Mouse (Mus musculus): ENCODE results near the gene Pomgnt2. TPM values are rescaled to one million over a fixed set of nuclear protein-coding genes. Genes with fewer than 3 reads are reported as not detected.

Gene Pomgnt2
- polyA plus RNA-seq, 2 experiments from 2014 or later: not detected

GRCm38 (mm10) chr9:121968258-121968657, 28.7 kb downstream of the Pomgnt2 start:
- ATAC-seq: no peak

DNA sequence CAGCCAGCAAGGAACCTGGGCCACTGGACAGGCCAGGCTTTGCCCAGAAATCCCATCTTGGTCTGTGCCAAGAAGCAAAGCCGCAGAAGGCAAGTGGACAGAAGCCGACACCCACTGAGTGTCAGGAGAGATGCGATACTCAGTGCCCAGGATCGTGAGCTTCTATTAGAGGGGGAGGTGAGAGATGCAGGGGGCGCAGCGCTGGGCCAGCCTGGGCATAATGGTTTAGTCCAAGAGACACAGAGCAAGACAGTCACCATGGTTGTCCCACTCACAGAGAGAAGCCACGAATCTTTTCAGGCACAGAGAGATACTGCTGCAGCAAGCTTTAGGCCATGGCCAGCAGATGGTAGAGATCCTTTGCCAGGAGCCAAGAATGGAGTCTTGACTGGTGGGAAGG, 32.0 kb downstream of the Pomgnt2 start:
- ATAC-seq: no peak

- no peak for ATAC-seq
Observed at GRCm38 (mm10) chr9:121959966-121960635, 36.8 kb downstream of the Pomgnt2 start.

DNA sequence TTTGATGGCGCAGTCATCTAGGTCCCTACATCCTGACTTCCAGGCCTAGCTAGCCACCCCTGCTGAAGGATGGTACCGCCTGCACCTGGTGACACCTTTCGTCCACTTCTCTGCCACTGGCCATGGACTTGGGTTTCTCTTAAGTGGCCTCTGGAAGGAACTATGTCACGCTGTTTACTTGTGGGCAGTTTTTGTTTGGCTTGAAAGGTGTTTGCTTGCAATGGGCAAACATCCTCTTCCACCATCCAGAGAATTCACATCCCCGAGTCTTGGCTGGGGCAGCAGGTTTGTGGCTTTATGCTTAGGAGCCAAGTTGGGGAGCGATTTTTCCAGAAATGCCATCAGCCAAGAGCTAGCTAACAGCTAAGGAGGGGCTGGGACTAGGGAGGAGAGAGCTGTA, 44.3 kb downstream of the Pomgnt2 start:
- ATAC-seq: no peak

GRCm38 (mm10) chr9:121951114-121951423, 45.8 kb downstream of the Pomgnt2 start:
- ATAC-seq: no peak

GRCm38 (mm10) chr9:121950418-121951113, 46.3 kb downstream of the Pomgnt2 start, which contains the start of gene Fam198a:
TSS of gene Fam198a (plus strand) at chr9:121950988.
- no peak for ATAC-seq

DNA sequence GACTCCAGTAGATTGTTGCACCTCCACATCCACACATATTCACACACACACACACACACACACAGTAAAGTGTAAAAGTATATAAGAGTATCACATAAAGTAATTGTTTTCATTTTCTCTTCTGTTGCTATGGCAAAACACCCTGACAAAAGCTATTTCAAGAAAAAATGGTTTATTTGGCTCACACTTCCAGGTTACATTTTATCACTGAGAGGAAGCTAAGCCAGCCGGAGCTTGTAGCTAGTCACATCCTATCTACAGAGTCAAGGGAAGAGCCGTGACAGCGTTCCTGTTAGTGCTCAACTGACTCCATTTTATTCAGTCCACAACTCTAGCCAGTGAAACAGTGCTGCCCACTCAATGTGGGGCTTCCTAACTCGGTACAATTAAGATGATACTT, 48.5 kb downstream of the Pomgnt2 start:
- no peak for ATAC-seq

- ATAC-seq: no peak
Observed at GRCm38 (mm10) chr9:121947784-121948183, 49.1 kb downstream of the Pomgnt2 start.

GRCm38 (mm10) chr9:121943628-121944027, 53.3 kb downstream of the Pomgnt2 start:
- no peak for ATAC-seq

DNA sequence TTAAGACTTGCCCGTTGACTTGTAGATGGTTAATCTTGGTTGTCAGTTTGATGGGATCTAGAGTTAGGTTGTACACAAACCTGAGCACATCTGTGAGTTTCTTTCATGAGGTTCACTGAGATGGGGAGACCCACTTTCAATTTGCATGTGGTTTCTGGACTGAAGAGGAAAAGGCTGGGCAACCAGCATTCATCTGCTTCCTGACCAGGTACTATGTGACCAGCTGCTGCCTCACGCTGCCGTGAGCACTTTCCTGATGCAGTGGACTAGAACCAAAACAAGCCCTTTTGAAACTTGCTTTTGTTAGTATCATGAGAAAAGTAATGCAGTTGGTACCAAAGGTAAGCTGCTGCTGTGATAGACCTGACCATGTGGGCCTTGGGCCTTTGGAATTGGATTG, 53.9 kb downstream of the Pomgnt2 start:
- ATAC-seq: no peak

- ATAC-seq: no peak
Observed at GRCm38 (mm10) chr9:121937944-121938355, 59.0 kb downstream of the Pomgnt2 start.

- peak; percentile 64 for ATAC-seq
Observed at GRCm38 (mm10) chr9:121937451-121937864, 59.5 kb downstream of the Pomgnt2 start.

DNA sequence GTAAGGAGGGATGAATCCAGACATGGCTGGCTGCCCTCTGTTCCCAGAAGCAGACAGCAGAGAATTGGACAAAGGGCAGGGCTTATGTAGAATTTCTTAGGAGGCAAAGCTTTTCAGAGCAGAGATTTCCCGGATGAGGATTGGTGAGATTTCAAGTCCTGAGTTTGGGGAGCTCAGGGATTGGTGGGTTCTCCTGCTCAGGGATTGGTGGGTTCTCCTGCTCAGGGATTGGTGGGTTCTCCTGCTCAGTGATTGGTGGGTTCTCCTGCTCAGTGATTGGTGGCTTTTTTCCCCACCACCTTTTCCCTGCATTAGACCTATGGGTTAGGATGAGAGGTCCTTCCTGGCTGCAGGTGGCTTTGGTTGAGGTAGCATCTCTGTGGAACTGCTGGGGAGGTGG, 60.0 kb downstream of the Pomgnt2 start:
- no peak for ATAC-seq

- ATAC-seq: no peak
Observed at GRCm38 (mm10) chr9:121934856-121935255, 62.1 kb downstream of the Pomgnt2 start.

Other genes with a start within 250 kb of the Pomgnt2 start
- gene Zfp651, start 237.8 kb downstream of the Pomgnt2 start, polyA plus RNA-seq (2017; shearing (Covaris generic)): under 1 TPM; 0.22 to 0.30 TPM
- gene Klhl40, start 219.5 kb downstream of the Pomgnt2 start, polyA plus RNA-seq (2017; shearing (Covaris generic)): not detected
- gene Hhatl, start 204.6 kb downstream of the Pomgnt2 start, polyA plus RNA-seq (2017; shearing (Covaris generic)): not detected
- gene Ccdc13, start 157.6 kb downstream of the Pomgnt2 start, polyA plus RNA-seq (2017; shearing (Covaris generic)): not detected
- 100 to 1,000 TPM in 1 of 2 experiments, 10 to 100 TPM in 1; 94.5 to 129 TPM for gene Higd1a, start 138.7 kb downstream of the Pomgnt2 start, polyA plus RNA-seq (2017; shearing (Covaris generic))
- not detected for gene Ackr2, start 98.8 kb downstream of the Pomgnt2 start, polyA plus RNA-seq (2017; shearing (Covaris generic))
- gene Cyp8b1, start 80.8 kb downstream of the Pomgnt2 start, polyA plus RNA-seq (2017; shearing (Covaris generic)): not detected
- gene Fam198a, start 46.1 kb downstream of the Pomgnt2 start, polyA plus RNA-seq (2017; shearing (Covaris generic)): under 1 TPM in 1 of 2 experiments, not detected in 1; 0.29 TPM
- 10 to 100 TPM; 21.8 to 29.7 TPM for gene Snrk, start 120.2 kb upstream of the Pomgnt2 start, polyA plus RNA-seq (2017; shearing (Covaris generic))